Mouse (Mus musculus) spleen, adult 2 months (tissue): ENCODE measurements around the gene Wdpcp.

ENCODE experiments used
- CTCF ChIP-seq: fragments of 200-500 bp; IDR thresholded peaks from 2 replicates; pipeline ENCODE4 v1.5.1; 2011; ENCODE audit warnings: mild to moderate bottlenecking, inconsistent platforms; ENCODE audit not compliant: insufficient read depth, insufficient read length, insufficient replicate concordance; ENCODE audit errors: extremely low read depth
- POLR2A ChIP-seq: fragments of 200-500 bp; IDR thresholded peaks from 2 replicates; pipeline ENCODE4 v1.6.1; 2011; ENCODE audit warnings: low read depth, low read length, inconsistent platforms

- no peak for TF ChIP-seq POLR2A
- TF ChIP-seq CTCF = no peak
These were observed 3.0 kb upstream of the Wdpcp start for GRCm38 (mm10) chr11:21569002-21569401.
